Mouse (Mus musculus) limb, embryonic 14.5 days (tissue): ENCODE results near the gene Dtx2. TPM values are rescaled to one million over a fixed set of nuclear protein-coding genes. Genes with fewer than 3 reads are reported as not detected.

ENCODE experiments used
- ATAC-seq: fragments of 200-750 bp; cut with Nextera tagmentation; 2 replicates; pipeline ENCODE4 v1.8.0; 2017; ENCODE audit warnings: low read depth, moderate number of reproducible peaks, moderate TSS enrichment; ENCODE audit not compliant: low FRiP score
- DNase-seq: peaks from one replicate; pipeline ENCODE4 v3.0.0-alpha.2; 2015; ENCODE audit warnings: low spot score
- H3K27ac ChIP-seq: fragments of 300-500 bp; sonication (generic); replicated peaks from 2 replicates; pipeline ENCODE4 v1.5.1; 2014; ENCODE audit warnings: low read depth, mild to moderate bottlenecking, low read length, moderate library complexity, mixed read lengths
- H3K27me3 ChIP-seq: fragments of 300-500 bp; sonication (generic); 2 replicates; pipeline ENCODE4 v1.6.1; 2014; ENCODE audit warnings: low read length, mixed read lengths; ENCODE audit not compliant: control insufficient read depth, insufficient read depth
- H3K36me3 ChIP-seq: fragments of 300-500 bp; sonication (generic); 2 replicates; pipeline ENCODE4 v1.6.1; 2014; ENCODE audit warnings: mild to moderate bottlenecking, low read length, moderate library complexity, mixed read lengths; ENCODE audit not compliant: control insufficient read depth, insufficient read depth
- H3K4me1 ChIP-seq: fragments of 300-500 bp; sonication (generic); 2 replicates; pipeline ENCODE4 v1.6.1; 2014; ENCODE audit warnings: antibody characterized with exemption, low read length, mixed read lengths; ENCODE audit not compliant: control insufficient read depth, insufficient read depth
- H3K4me2 ChIP-seq: fragments of 300-500 bp; sonication (generic); replicated peaks from 2 replicates; pipeline ENCODE4 v1.6.1; 2014; ENCODE audit warnings: low read depth, mild to moderate bottlenecking, low read length, moderate library complexity; ENCODE audit not compliant: severe bottlenecking
- H3K4me3 ChIP-seq: fragments of 300-500 bp; sonication (generic); replicated peaks from 2 replicates; pipeline ENCODE4 v1.5.1; 2014; ENCODE audit warnings: low read length
- H3K9ac ChIP-seq: fragments of 300-500 bp; sonication (generic); 2 replicates; pipeline ENCODE4 v1.6.1; 2014; ENCODE audit warnings: mild to moderate bottlenecking, low read depth, low read length, moderate library complexity; ENCODE audit not compliant: severe bottlenecking
- H3K9me3 ChIP-seq: fragments of 300-500 bp; sonication (generic); 2 replicates; pipeline ENCODE4 v1.6.1; 2016; ENCODE audit warnings: low read length; ENCODE audit not compliant: control insufficient read depth
- POLR2A ChIP-seq: fragments of 200-500 bp; IDR thresholded peaks from 2 replicates; pipeline ENCODE4 v1.8.0; 2012; ENCODE audit warnings: inconsistent platforms, mild to moderate bottlenecking, moderate library complexity, borderline replicate concordance; ENCODE audit not compliant: insufficient read depth, insufficient read length; ENCODE audit errors: extremely low read depth
- WGBS: fragments of 180-500 bp; shearing (Covaris S2); extraction: QIAGEN DNeasy Blood & Tissue Kit; methylation state at CpG from one replicate; pipeline ENCODE4 v1.1.7; 2014; 5-methylcytosine and 5-hydroxymethylcytosine counted together
- polyA plus RNA-seq, 2 experiments: library from polyadenylated mRNA; depleted of rRNA in 1 of 2; stranded (reverse) in 1 of 2; unstranded in 1 of 2; fragments of >200 nt; fragmentation: Nextera tagmentation in 1 of 2; extraction: Ambion mirVana in 1 of 2; gene quantifications; 2 replicates each; pipeline versions ENCODE4 v1.2.1 to v1.2.3; 2012 to 2014

Dtx2 gene
- polyA plus RNA-seq, 2 experiments = 28.5 to 29.5 TPM

DNA sequence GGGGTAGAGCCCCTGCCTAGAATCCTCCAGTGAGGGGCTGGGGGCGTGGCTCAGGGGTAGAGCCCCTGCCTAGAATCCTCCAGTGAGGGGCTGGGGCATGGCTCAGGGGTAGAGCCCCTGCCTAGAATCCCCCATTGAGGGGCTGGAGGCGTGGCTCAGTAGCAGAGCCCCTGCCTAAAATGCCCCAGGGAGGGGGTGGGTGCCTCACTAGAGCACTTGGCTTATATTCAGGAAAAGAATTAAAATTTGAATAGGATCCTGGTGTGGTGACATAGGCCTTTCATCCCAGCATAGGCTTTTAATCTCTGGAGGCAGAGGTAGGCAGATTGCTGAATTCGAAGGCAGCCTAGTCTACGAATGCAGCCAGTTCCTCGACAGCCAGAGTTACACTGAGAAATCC, 15.2 kb upstream of the Dtx2 start:
- H3K4me1 ChIP-seq = no peaks in the 10 kb centered on the region
- no peaks in the 10 kb centered on the region for H3K27me3 ChIP-seq
- no peak overlapping the region for H3K9ac ChIP-seq
- no peak overlapping the region for H3K27ac ChIP-seq
- no peak overlapping the region for H3K4me2 ChIP-seq
- no peak overlapping the region for H3K4me3 ChIP-seq
- DNase-seq = no peak
- no peak for TF ChIP-seq POLR2A
- no peaks in the 10 kb centered on the region for H3K36me3 ChIP-seq
- 80% methylated on average over 5 of the region's 5 CpGs for WGBS
- no peaks in the 10 kb centered on the region for H3K9me3 ChIP-seq
- ATAC-seq = no peak

DNA sequence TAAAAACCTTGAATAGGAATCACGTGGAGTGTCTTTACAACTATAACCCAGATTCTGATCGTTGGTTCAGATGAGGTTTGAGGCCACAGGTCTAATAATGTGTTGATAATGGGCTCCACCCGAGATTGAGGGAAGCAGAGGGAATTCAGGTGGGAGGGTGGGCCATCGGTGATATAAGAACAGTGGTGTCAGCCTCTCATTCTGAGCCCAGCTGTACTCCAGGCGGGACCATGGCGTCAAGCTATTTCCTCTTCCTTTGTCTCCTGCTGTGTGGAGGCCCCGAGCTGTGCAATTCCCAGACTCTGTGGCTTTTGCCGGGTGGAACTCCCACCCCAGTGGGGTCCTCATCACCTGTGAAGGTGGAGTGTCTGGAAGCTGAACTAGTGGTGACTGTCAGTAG, 14.7 kb upstream of the Dtx2 start, which contains the start of gene Zp3:
Gene Zp3, plus strand, starts transcription at position 196 of the 400 bp plus-strand sequence.
- WGBS = 61% methylated on average over 8 of the region's 8 CpGs
- Histone ChIP-seq H3K9ac (no peak within 1 kb of the TSS), H3K27ac (no peak within 1 kb of the TSS), H3K4me2 (no peak within 1 kb of the TSS), H3K9me3 (no peaks in the 10 kb centered on the region), H3K4me1 (no peaks in the 10 kb centered on the region), H3K27me3 (no peaks in the 10 kb centered on the region), H3K36me3 (no peaks in the 10 kb centered on the region), H3K4me3 (no peak within 1 kb of the TSS)
- DNase-seq (no peak), ATAC-seq (no peak)
- TF ChIP-seq POLR2A = no peak

DNA sequence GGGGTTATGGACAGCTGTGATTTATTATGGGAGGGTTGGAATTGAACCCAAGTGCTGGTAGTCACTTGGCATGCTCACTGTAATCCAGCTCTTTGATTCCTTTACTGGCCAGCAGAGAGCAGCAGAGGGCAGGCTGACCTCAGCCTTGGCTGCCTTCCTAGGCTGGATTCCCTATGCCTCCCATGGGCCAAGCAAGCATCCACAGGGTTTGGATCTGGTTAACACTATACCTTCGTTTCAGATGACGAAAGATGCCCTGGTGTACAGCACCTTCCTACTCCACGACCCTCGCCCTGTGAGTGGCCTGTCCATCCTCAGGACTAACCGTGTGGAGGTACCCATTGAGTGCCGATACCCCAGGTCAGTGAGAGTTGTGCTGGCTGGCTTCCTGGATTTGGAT, 12.2 kb upstream of the Dtx2 start:
- DNase-seq (peak; percentile 78), ATAC-seq (peak; percentile 75; the same call in 1 of the 2 replicates)
- Histone ChIP-seq H3K4me2 (no peak overlapping the region), H3K27ac (no peak overlapping the region), H3K4me3 (no peak overlapping the region), H3K27me3 (no peaks in the 10 kb centered on the region), H3K36me3 (no peaks in the 10 kb centered on the region), H3K9ac (no peak overlapping the region), H3K9me3 (no peaks in the 10 kb centered on the region), H3K4me1 (no peaks in the 10 kb centered on the region)
- no peak for TF ChIP-seq POLR2A
- 40% methylated on average over 6 of the region's 6 CpGs for WGBS

DNA sequence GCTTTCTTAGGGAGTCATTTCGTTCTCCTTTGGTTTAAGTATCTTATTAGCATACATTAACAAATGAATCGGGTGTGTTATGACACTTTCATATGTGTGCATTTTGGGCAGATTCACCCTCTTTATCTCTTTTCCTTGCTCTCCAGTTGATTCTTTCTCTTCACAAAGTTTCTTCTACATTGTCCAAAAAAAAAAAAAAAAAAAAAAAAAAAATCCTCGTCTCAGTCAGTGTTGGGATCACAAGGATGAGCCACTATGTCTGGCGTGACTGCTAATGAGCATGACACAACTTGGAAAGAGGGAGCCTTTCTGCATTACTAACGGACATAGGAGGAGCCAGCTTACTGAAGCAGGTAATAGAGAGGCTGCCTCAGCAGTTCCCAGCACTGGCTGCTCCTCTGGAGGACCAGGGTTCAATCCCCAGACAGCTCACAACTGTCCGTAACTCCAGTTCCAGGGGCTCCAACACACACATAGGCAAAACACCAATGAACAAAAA, 10.0 kb upstream of the Dtx2 start:
- no peak overlapping the region for H3K4me3 ChIP-seq
- ATAC-seq (no peak), DNase-seq (no peak)
- no peaks in the 10 kb centered on the region for H3K27me3 ChIP-seq
- no peaks in the 10 kb centered on the region for H3K9me3 ChIP-seq
- no peak for TF ChIP-seq POLR2A
- H3K36me3 ChIP-seq = no peaks in the 10 kb centered on the region
- H3K4me2 ChIP-seq = no peak overlapping the region
- WGBS = 63% methylated on average over 6 of the region's 6 CpGs
- no peaks in the 10 kb centered on the region for H3K4me1 ChIP-seq
- no peak overlapping the region for H3K27ac ChIP-seq
- H3K9ac ChIP-seq = no peak overlapping the region

DNA sequence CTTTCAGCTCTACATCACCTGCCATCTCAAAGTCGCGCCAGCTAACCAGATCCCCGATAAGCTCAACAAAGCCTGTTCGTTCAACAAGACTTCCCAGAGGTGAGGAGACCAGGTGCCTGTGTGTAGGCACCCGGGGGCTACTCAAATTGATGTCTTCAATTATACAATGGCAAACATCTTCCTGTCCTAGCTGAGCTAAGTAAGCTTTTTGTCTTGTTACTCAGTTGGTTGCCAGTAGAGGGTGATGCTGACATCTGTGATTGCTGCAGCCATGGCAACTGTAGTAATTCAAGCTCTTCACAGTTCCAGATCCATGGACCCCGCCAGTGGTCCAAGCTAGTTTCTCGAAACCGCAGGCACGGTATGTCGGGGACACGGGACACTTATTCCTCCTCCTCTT, 7.4 kb upstream of the Dtx2 start:
- Histone ChIP-seq H3K9ac (no peak overlapping the region), H3K4me3 (no peak overlapping the region), H3K27ac (no peak overlapping the region), H3K36me3 (no peaks in the 10 kb centered on the region), H3K4me2 (no peak overlapping the region), H3K9me3 (no peaks in the 10 kb centered on the region), H3K4me1 (no peaks in the 10 kb centered on the region), H3K27me3 (no peaks in the 10 kb centered on the region)
- 58% methylated on average over 11 of the region's 11 CpGs for WGBS
- ATAC-seq (no peak), DNase-seq (no peak)
- no peak for TF ChIP-seq POLR2A

DNA sequence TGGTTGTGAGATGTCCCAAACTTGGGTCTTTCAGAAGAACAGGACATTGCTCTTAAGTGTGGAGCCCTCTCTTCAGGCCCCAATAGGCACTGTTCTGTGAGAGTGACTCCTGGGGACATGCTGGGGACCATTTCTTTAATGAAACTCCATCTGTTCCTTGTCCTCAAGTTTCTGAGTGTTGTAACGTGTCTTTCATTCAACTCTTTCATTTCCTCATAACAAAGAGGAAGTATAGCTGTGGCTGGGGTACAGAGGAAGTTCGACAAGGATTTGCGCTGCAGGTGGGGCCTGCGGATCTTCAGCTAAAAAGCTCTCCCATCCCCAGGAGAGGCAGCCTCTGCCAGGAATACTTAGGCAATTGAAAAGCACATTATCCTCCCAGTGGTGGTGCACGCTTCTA, 4.0 kb upstream of the Dtx2 start:
- WGBS = 58% methylated on average over 5 of the region's 5 CpGs
- no peak for ATAC-seq
- Histone ChIP-seq H3K9me3 (no peaks in the 10 kb centered on the region), H3K4me3 (no peak overlapping the region), H3K36me3 (no peaks in the 10 kb centered on the region), H3K4me2 (no peak overlapping the region), H3K27me3 (no peaks in the 10 kb centered on the region), H3K4me1 (peaks cover under 1% of the 10 kb centered on the region), H3K9ac (no peak overlapping the region), H3K27ac (no peak overlapping the region)
- DNase-seq = no peak
- no peak for TF ChIP-seq POLR2A
